Mouse (Mus musculus) embryonic facial prominence, embryonic 11.5 days (tissue): ENCODE results near the gene Col4a2. TPM values are rescaled to one million over a fixed set of nuclear protein-coding genes. Genes with fewer than 3 reads are reported as not detected.

Experiments
- ATAC-seq: fragments of 200-750 bp; cut with Nextera tagmentation; replicated peaks from 2 replicates; pipeline ENCODE4 v1.8.0; 2017; ENCODE audit warnings: low read depth; ENCODE audit not compliant: insufficient number of reproducible peaks, low FRiP score, low TSS enrichment
- DNase-seq: peaks from one replicate; pipeline ENCODE4 v3.0.0-alpha.2; 2015; ENCODE audit warnings: low spot score
- H3K27ac ChIP-seq: fragments of 300-500 bp; sonication (generic); replicated peaks from 2 replicates; pipeline ENCODE4 v1.5.1; 2014; ENCODE audit warnings: mild to moderate bottlenecking, low read depth, low read length, control low read depth
- H3K27me3 ChIP-seq: fragments of 300-500 bp; sonication (generic); 2 replicates; pipeline ENCODE4 v1.6.1; 2014; ENCODE audit warnings: mild to moderate bottlenecking, low read length, moderate library complexity, mixed read lengths; ENCODE audit not compliant: control insufficient read depth, insufficient read depth
- H3K36me3 ChIP-seq: fragments of 300-500 bp; sonication (generic); replicated peaks from 2 replicates; pipeline ENCODE4 v1.6.1; 2014; ENCODE audit warnings: low read depth, mild to moderate bottlenecking, low read length, moderate library complexity, mixed read lengths; ENCODE audit not compliant: control insufficient read depth, insufficient read depth
- H3K4me1 ChIP-seq: fragments of 300-500 bp; sonication (generic); 2 replicates; pipeline ENCODE4 v1.6.1; 2014; ENCODE audit warnings: low read length, mixed read lengths; ENCODE audit not compliant: control insufficient read depth, insufficient read depth
- H3K4me2 ChIP-seq: fragments of 300-500 bp; sonication (generic); 2 replicates; pipeline ENCODE4 v1.6.1; 2014; ENCODE audit warnings: low read depth, mild to moderate bottlenecking, control low read depth, low read length, moderate library complexity
- H3K4me3 ChIP-seq: fragments of 300-500 bp; sonication (generic); 2 replicates; pipeline ENCODE4 v1.5.1; 2014; ENCODE audit warnings: low read depth, low read length, control low read depth
- H3K9ac ChIP-seq: fragments of 300-500 bp; sonication (generic); replicated peaks from 2 replicates; pipeline ENCODE4 v1.6.1; 2014; ENCODE audit warnings: mild to moderate bottlenecking, control low read depth, low read length
- H3K9me3 ChIP-seq: fragments of 300-500 bp; sonication (generic); replicated peaks from 2 replicates; pipeline ENCODE4 v1.6.1; 2016; ENCODE audit warnings: mild to moderate bottlenecking, low read length, inconsistent platforms, mixed read lengths; ENCODE audit not compliant: control insufficient read depth
- whole genome bisulfite sequencing: fragments of 180-500 bp; shearing (Covaris S2); extraction: QIAGEN DNeasy Blood & Tissue Kit; methylation state at CpG from one replicate; pipeline ENCODE4 v1.1.7; 2014; 5-methylcytosine and 5-hydroxymethylcytosine counted together
- polyA plus RNA-seq: library from polyadenylated mRNA; unstranded; fragments of >200 nt; fragmentation: Nextera tagmentation; extraction: Ambion mirVana; gene quantifications from 2 replicates; pipeline ENCODE4 v1.2.1, GENCODE M21; 2014

The Col4a2 gene
- polyA plus RNA-seq, 1 experiment from 2014 or later: 26.7 TPM

DNA sequence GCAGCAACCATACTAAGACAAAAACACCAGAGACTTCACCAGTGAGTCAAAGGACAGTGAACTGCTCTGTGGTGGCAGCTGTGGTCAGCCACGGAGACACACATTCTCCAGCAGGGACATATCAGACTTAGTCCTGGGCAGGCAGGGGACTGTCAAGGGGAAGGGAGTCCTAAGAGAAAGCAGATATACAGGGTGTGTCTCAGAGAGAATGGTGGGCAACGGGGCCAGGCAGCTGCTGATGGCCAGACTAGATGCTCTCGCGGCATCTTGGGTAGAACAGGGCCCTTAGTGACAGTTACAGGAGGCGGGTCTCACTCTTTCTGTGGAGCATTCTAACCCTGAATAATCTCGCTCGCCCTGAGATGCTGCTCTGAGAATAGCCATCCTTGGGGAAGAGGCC lies 131.6 kb downstream of the Col4a2 start:
- ATAC-seq (no peak), DNase-seq (no peak)
- no peaks in the 10 kb centered on the region for H3K4me1 ChIP-seq
- H3K27ac ChIP-seq: no peak overlapping the region
- no peaks in the 10 kb centered on the region; the same call in none of the 2 replicates for H3K36me3 ChIP-seq
- H3K9ac ChIP-seq: no peak overlapping the region
- no peak overlapping the region for H3K4me3 ChIP-seq
- no peak overlapping the region for H3K4me2 ChIP-seq
- H3K27me3 ChIP-seq: no peaks in the 10 kb centered on the region
- H3K9me3 ChIP-seq: no peaks in the 10 kb centered on the region
- 80% methylated on average over 7 of the region's 7 CpGs for WGBS

DNA sequence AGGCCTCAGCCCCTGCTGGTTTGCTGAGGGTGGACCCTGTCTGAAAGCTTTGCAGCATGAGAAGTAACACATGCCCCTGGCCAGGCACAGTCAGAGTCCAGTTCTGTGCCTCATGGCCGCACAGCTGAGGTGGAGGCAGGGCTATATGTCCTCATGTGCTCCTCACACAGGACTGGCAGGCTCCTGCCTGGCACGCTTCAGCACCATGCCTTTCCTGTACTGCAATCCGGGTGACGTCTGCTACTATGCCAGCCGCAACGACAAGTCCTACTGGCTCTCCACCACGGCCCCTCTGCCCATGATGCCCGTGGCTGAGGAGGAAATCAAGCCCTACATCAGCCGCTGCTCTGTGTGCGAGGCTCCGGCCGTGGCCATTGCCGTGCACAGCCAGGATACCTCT lies 133.2 kb downstream of the Col4a2 start:
- H3K36me3 ChIP-seq: no peaks in the 10 kb centered on the region; the same call in 1 of the 2 replicates
- no peaks in the 10 kb centered on the region for H3K4me1 ChIP-seq
- no peaks in the 10 kb centered on the region for H3K27me3 ChIP-seq
- ATAC-seq: no peak
- WGBS: 95% methylated on average over 13 of the region's 13 CpGs
- H3K9ac ChIP-seq: no peak overlapping the region
- H3K4me3 ChIP-seq: no peak overlapping the region
- no peak for DNase-seq
- no peaks in the 10 kb centered on the region for H3K9me3 ChIP-seq
- H3K27ac ChIP-seq: no peak overlapping the region
- H3K4me2 ChIP-seq: no peak overlapping the region

DNA sequence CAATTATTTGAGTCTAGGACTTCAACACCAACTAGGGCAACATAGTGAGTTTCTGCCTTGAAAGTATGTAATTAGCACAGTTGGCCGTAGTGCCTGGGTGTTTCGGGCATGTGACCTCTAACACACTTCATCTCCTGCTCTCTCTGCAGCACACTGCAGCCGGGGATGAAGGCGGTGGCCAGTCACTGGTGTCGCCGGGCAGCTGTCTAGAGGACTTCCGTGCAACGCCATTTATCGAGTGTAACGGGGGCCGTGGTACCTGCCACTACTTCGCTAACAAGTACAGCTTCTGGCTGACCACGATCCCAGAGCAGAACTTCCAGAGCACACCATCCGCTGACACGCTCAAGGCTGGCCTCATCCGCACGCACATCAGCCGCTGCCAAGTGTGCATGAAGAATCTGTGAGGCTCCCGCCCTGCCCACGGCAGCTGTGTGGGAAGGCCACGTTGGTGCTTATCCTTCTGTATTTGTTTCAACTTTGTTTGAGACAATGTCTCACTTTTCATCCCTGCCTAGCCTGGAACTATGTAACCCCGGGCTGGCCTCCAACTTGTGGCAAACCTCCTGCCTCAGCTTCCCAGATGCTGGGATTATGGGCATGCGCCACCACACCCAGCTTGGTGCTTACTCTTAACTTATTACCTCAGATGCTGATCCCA lies 135.4 kb downstream of the Col4a2 start:
- Histone ChIP-seq H3K9ac (no peak overlapping the region), H3K4me2 (no peak overlapping the region), H3K27ac (no peak overlapping the region), H3K9me3 (no peaks in the 10 kb centered on the region), H3K27me3 (no peaks in the 10 kb centered on the region), H3K4me1 (no peaks in the 10 kb centered on the region), H3K36me3 (no peaks in the 10 kb centered on the region), H3K4me3 (no peak overlapping the region)
- ATAC-seq: no peak
- DNase-seq: no peak
- WGBS: 91% methylated on average over 23 of the region's 23 CpGs

DNA sequence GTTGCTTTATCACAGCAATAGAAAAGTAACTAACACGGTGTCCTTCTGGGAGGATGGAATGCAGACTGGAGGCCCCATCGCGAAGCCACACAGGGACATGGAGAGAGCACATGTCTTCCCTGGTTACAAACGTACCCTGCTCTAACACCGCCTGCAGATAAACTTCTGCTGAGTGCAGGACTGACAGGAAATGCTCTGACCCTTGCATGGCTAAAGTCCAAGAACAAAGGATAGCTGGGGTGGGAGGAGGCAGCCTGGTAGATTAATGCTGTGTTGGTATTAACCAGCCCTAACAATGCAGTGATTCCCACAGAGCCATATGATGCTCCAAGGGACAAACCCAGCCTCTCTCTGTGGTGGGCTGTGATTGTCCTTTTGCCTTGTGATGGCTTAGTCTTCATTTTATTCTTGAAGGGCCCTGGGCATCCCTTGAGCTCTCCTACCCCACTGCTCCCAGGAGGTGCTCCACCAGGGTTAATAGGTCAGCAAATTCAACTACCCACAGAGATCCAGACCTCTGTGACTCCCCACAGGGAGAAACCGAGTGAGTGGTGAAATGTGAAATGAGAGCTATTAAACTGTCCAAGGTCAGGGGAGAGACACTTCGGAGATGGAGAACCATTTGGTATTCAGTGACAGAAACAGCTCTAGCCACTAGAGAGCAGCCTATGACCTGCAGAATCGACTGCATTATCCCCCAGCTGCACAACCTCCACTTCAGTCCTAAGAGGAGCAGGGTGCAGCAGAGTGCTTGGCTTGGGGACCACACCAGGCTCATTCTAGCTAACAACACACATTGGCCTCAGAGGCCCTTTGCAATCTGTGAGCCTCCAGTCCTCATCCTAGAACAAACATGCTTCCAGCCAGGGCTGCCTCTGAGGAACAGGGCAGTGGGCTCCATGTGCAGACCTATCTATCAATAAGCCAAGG lies 137.8 kb downstream of the Col4a2 start:
- H3K4me3 ChIP-seq: no peak overlapping the region
- H3K9ac ChIP-seq: no peak overlapping the region
- H3K36me3 ChIP-seq: no peaks in the 10 kb centered on the region
- no peak overlapping the region for H3K27ac ChIP-seq
- 37% methylated on average over 8 of the region's 8 CpGs for WGBS
- H3K27me3 ChIP-seq: no peaks in the 10 kb centered on the region
- no peak overlapping the region for H3K4me2 ChIP-seq
- no peaks in the 10 kb centered on the region for H3K4me1 ChIP-seq
- H3K9me3 ChIP-seq: no peaks in the 10 kb centered on the region
- ATAC-seq: no peak
- peak; percentile 68 for DNase-seq

DNA sequence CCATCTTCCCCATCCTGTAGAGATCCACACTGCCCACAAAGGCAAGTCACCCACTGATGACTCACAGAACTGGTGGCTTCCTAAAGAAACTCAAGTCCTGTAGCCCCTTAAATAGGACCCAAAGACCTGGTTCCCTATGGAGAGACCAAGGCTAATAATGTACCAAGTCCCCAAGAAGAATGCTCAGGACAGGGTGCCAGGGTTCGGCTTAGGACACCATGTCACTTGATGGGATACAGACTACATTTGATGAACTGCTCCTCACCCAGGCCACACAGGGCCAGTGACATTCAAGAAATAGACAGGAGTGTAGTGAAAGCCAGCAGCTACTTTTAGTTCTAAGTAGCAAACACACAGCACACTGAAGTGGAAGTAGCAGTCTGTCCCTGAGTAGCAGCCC lies 139.5 kb downstream of the Col4a2 start:
- Histone ChIP-seq H3K9ac (no peak overlapping the region), H3K27ac (no peak overlapping the region), H3K4me1 (no peaks in the 10 kb centered on the region), H3K9me3 (no peaks in the 10 kb centered on the region), H3K36me3 (no peaks in the 10 kb centered on the region), H3K4me3 (no peak overlapping the region), H3K4me2 (no peak overlapping the region), H3K27me3 (no peaks in the 10 kb centered on the region)
- DNase-seq (no peak), ATAC-seq (no peak)
- WGBS: 91% methylated on average over 1 of the region's 1 CpGs

DNA sequence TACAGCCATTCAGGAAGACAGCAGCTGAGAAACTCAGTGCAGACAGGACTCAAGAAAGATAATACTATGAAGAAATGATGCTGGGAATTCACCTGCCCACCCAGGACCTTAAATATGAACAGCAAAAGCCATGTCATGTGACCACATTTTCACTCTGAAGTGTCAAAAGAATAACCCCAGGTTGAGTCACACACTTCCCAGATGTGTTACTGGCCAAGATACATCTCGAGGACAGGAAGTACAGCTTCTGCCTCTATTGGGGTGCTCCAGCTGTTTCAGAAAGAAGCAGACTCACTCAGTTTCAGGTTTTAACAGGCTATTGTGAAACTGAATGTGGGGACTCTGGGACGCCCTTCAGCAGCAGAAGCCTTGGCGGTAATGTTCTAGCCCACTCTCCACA lies 140.0 kb downstream of the Col4a2 start:
- DNase-seq (no peak), ATAC-seq (no peak)
- H3K27me3 ChIP-seq: no peaks in the 10 kb centered on the region
- no peaks in the 10 kb centered on the region; the same call in 1 of the 2 replicates for H3K4me1 ChIP-seq
- WGBS: 72% methylated on average over 3 of the region's 3 CpGs
- no peak overlapping the region for H3K9ac ChIP-seq
- H3K9me3 ChIP-seq: no peaks in the 10 kb centered on the region
- no peak overlapping the region for H3K4me2 ChIP-seq
- no peak overlapping the region for H3K4me3 ChIP-seq
- H3K27ac ChIP-seq: no peak overlapping the region
- H3K36me3 ChIP-seq: no peaks in the 10 kb centered on the region

DNA sequence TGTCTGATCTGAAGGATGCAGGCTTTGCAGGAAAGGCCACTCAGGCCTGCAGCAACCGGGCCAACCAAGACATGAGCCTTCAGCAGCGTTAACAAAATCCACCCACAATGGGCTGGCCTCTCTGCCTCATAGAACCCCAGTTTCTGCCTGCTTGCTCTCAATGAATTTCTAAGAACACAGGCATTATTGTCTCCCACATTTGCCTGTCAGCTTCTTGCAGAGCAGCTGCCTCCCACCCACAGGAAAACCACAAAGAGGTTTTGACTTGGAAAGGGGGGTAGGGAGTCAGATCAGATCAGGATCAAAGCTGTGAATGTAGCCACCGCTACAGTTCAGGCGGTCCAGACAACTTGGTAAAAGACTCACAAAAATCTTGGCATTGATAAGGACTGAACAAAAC lies 140.4 kb downstream of the Col4a2 start:
- peak; percentile 14 for DNase-seq
- Histone ChIP-seq H3K9ac (no peak overlapping the region; the same call in 1 of the 2 replicates), H3K36me3 (no peaks in the 10 kb centered on the region), H3K4me1 (no peaks in the 10 kb centered on the region; the same call in 1 of the 2 replicates), H3K9me3 (no peaks in the 10 kb centered on the region), H3K4me2 (no peak overlapping the region), H3K27me3 (no peaks in the 10 kb centered on the region), H3K4me3 (no peak overlapping the region), H3K27ac (no peak overlapping the region)
- 27% methylated on average over 4 of the region's 4 CpGs for WGBS
- ATAC-seq: no peak

DNA sequence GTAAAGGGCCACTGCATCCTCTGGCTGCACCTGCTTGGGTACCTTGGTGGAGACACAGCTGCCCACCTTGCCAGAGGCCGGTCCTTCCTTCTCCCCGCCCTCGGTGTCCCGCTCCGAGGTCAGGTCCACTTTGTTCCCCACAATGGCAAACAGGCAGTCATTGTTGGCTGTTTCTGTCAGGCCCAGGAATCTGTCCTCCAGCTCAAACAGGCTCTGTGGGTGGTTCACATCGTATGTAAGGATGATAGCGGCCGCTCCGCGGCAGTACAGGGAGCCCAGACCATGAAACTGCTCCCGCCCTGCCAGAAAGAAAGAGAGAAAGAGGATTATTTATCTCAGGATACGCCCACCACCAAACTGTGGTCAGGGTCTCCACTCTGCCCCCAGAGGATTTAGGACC lies 141.6 kb downstream of the Col4a2 start:
- 50% methylated on average over 12 of the region's 12 CpGs for WGBS
- no peak overlapping the region for H3K27ac ChIP-seq
- H3K4me2 ChIP-seq: no peak overlapping the region
- H3K9ac ChIP-seq: no peak overlapping the region
- no peak overlapping the region for H3K4me3 ChIP-seq
- DNase-seq (no peak), ATAC-seq (no peak)
- no peaks in the 10 kb centered on the region; the same call in 1 of the 2 replicates for H3K4me1 ChIP-seq
- H3K27me3 ChIP-seq: no peaks in the 10 kb centered on the region
- no peaks in the 10 kb centered on the region for H3K9me3 ChIP-seq
- no peaks in the 10 kb centered on the region for H3K36me3 ChIP-seq
